In the genomic region with DNA sequence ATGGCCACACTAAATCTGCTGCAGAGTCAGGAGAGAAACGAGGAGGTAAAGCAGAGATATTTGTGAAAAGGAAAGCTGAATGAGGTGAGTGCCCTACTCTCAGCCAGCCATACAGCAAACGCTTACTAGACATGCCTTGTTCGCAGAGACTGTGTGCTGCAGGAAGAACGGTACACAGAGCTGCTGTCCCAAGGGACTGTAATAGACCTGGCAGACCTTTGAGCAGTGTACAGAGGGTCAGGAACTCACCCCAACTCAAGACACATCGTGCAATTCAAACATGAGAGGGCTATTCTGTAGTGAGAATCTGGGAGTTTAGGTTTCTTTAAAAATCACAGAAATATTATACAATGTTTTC, we compare ENCODE assay signal across 29 mouse cellular contexts.
DNase-seq lines count a peak whose midpoint lies in the region; ATAC-seq lines count a peak whose summit lies in the region.
"Had no signal": no experiment of that assay in that cellular context is flagged by ENCODE, and none has a peak within 500 bp of the region (broad histone marks: within the 10 kb centered on the region; RNA-seq: fewer than 3 reads in every experiment).

No protein-coding gene starts in this region.

- H3K4me3 ChIP-seq in heart, embryonic 11.5 days (ENCODE audit: low read depth, low read length), result no peak overlapping the region
- H3K4me3 ChIP-seq in hindbrain, embryonic 15.5 days, result no peak overlapping the region
- no peak overlapping the region for H3K4me3 ChIP-seq in hindbrain, embryonic 13.5 days
- H3K4me3 ChIP-seq: gastrocnemius, adult 2 months; heart, adult 2 months; hindbrain, embryonic 12.5 days; limb, embryonic 12.5 days; lung, embryonic 15.5 days; midbrain, embryonic 12.5 days; myocyte; neural tube, embryonic 12.5 days; stomach, embryonic 15.5 days had no signal

- H3K4me2 ChIP-seq in heart, embryonic 11.5 days, result peak overlapping the region; percentile 31
- no peak overlapping the region for H3K4me2 ChIP-seq in hindbrain, embryonic 15.5 days
- no peak overlapping the region for H3K4me2 ChIP-seq in hindbrain, embryonic 13.5 days
- H3K4me2 ChIP-seq: hindbrain, embryonic 12.5 days; limb, embryonic 12.5 days; liver, embryonic 11.5 days; lung, embryonic 15.5 days; midbrain, embryonic 12.5 days; neural tube, embryonic 12.5 days; stomach, embryonic 15.5 days had no signal

- no peak for ATAC-seq in heart, embryonic 11.5 days (replicated peaks; ENCODE audit: insufficient number of reproducible peaks, low FRiP score, low TSS enrichment)
- peak; percentile 54; the same call in 1 of the 2 replicates for ATAC-seq in hindbrain, embryonic 15.5 days (ENCODE audit: low FRiP score, low read depth)
- no peak for ATAC-seq in hindbrain, embryonic 13.5 days (ENCODE audit: low FRiP score)
- ATAC-seq: forebrain, embryonic 14.5 days; intestine, postnatal 0 days had no signal

- no peaks in the 10 kb centered on the region for H3K27me3 ChIP-seq in heart, embryonic 11.5 days (ENCODE audit: control insufficient read depth, insufficient read depth, low read length)
- no peaks in the 10 kb centered on the region for H3K27me3 ChIP-seq in hindbrain, embryonic 15.5 days
- H3K27me3 ChIP-seq in hindbrain, embryonic 13.5 days, result no peaks in the 10 kb centered on the region
- H3K27me3 ChIP-seq in splenic B cell, adult 2 months (ENCODE audit: control insufficient read depth, insufficient read depth, low read length, poor library complexity, severe bottlenecking), result no peaks in the 10 kb centered on the region
- H3K27me3 ChIP-seq: hindbrain, embryonic 12.5 days; midbrain, embryonic 12.5 days; neural tube, embryonic 12.5 days; stomach, embryonic 15.5 days had no signal

- H3K27ac ChIP-seq in heart, embryonic 11.5 days (ENCODE audit: low read depth, low read length), result no peak overlapping the region
- no peak overlapping the region for H3K27ac ChIP-seq in hindbrain, embryonic 15.5 days (replicated peaks)
- H3K27ac ChIP-seq in hindbrain, embryonic 13.5 days, result no peak overlapping the region; the same call in 1 of the 2 replicates
- H3K27ac ChIP-seq: gastrocnemius, adult 2 months; heart, adult 2 months; hindbrain, embryonic 12.5 days; limb, embryonic 12.5 days; lung, embryonic 15.5 days; midbrain, embryonic 12.5 days; neural tube, embryonic 12.5 days; stomach, embryonic 15.5 days had no signal

- no peak for DNase-seq in heart, adult 18-20 months
- peak; percentile 55 to 57 for DNase-seq in spleen, postnatal 36 days (ENCODE audit: low spot score in 2 of 2)
- DNase-seq in spleen, postnatal 4 days (ENCODE audit: low spot score in 2 of 2), result no peak
- DNase-seq in splenic B cell, adult 2 months (ENCODE audit: low read depth, low spot score), result peak; percentile 49
- DNase-seq in frontal cortex, postnatal 14 days (ENCODE audit: low spot score in 2 of 2), result no peak
- DNase-seq: adrenal gland, postnatal 10 days; cerebellum, adult 11 months; cerebellum, adult 9-10 months; cerebellum, postnatal 36 days; gastrocnemius, adult 2 months; gastrocnemius, postnatal 36 days; heart, adult 2 months; heart, postnatal 36 days; kidney, postnatal 25 days; right cerebral cortex, adult 18-20 months had no signal

- H3K4me1 ChIP-seq in heart, embryonic 11.5 days (ENCODE audit: control insufficient read depth, insufficient read depth, low read length), result 0 out of 2 replicates have a peak, but pooled peaks cover 6% of the 10 kb centered on the region
- no peaks in the 10 kb centered on the region for H3K4me1 ChIP-seq in hindbrain, embryonic 15.5 days (replicated peaks)
- H3K4me1 ChIP-seq in hindbrain, embryonic 13.5 days (replicated peaks), result 0 out of 2 replicates have a peak, but pooled peaks cover 4% of the 10 kb centered on the region
- H3K4me1 ChIP-seq: lung, embryonic 15.5 days; neural tube, embryonic 12.5 days; stomach, embryonic 15.5 days had no signal

- H3K9ac ChIP-seq in heart, embryonic 11.5 days (ENCODE audit: low read depth, low read length), result no peak overlapping the region
- H3K9ac ChIP-seq in hindbrain, embryonic 15.5 days, result no peak overlapping the region
- no peak overlapping the region for H3K9ac ChIP-seq in hindbrain, embryonic 13.5 days
- H3K9ac ChIP-seq: hindbrain, embryonic 12.5 days; limb, embryonic 12.5 days; lung, embryonic 15.5 days; midbrain, embryonic 12.5 days; neural tube, embryonic 12.5 days; stomach, embryonic 15.5 days had no signal

- no peaks in the 10 kb centered on the region for H3K9me3 ChIP-seq in heart, embryonic 11.5 days (replicated peaks; ENCODE audit: control insufficient read depth, low read length)
- H3K9me3 ChIP-seq in hindbrain, embryonic 15.5 days, result no peaks in the 10 kb centered on the region
- H3K9me3 ChIP-seq in hindbrain, embryonic 13.5 days, result no peaks in the 10 kb centered on the region
- H3K9me3 ChIP-seq: G1E; hindbrain, embryonic 12.5 days; limb, embryonic 12.5 days; lung, embryonic 15.5 days; midbrain, embryonic 12.5 days; neural tube, embryonic 12.5 days; stomach, embryonic 15.5 days had no signal

- H3K36me3 ChIP-seq in heart, embryonic 11.5 days (ENCODE audit: control insufficient read depth, insufficient read depth, low read length), result no peaks in the 10 kb centered on the region
- no peaks in the 10 kb centered on the region for H3K36me3 ChIP-seq in hindbrain, embryonic 15.5 days
- H3K36me3 ChIP-seq in hindbrain, embryonic 13.5 days, result no peaks in the 10 kb centered on the region
- H3K36me3 ChIP-seq in splenic B cell, adult 2 months (ENCODE audit: control insufficient read depth, insufficient read depth, low read length, poor library complexity, severe bottlenecking), result no peaks in the 10 kb centered on the region
- H3K36me3 ChIP-seq: G1E; hindbrain, embryonic 12.5 days; limb, embryonic 12.5 days; lung, embryonic 15.5 days; midbrain, embryonic 12.5 days; neural tube, embryonic 12.5 days; stomach, embryonic 15.5 days had no signal

- 45% methylated on average over 5 of the region's 5 CpGs for WGBS in heart, embryonic 11.5 days (ENCODE audit: insufficient replicate concordance)
- 46% methylated on average over 5 of the region's 5 CpGs for WGBS in hindbrain, embryonic 15.5 days
- WGBS in hindbrain, embryonic 13.5 days, result 44% methylated on average over 5 of the region's 5 CpGs

Comparison
In these comparisons a context has a peak if more than half of its experiments do, and no peak if none do; other contexts are left out.
1. DNase-seq: peak in spleen, postnatal 36 days (2 of 2) and splenic B cell, adult 2 months (single experiment); none in heart, adult 18-20 months (0 of 2), spleen, postnatal 4 days (0 of 2) and frontal cortex, postnatal 14 days (0 of 2).